Mouse (Mus musculus) bone marrow, adult 2 months (tissue): ENCODE data around the gene Thra.

Source experiments
- CTCF ChIP-seq: fragments of 200-500 bp; IDR thresholded peaks from 2 replicates; pipeline ENCODE4 v1.5.1; 2011; ENCODE audit warnings: low read length, control low read depth; ENCODE audit not compliant: control insufficient read depth, insufficient read depth
- POLR2A ChIP-seq: fragments of 200-500 bp; IDR thresholded peaks from 2 replicates; pipeline ENCODE4 v1.6.1; 2011; ENCODE audit warnings: low read depth, mild to moderate bottlenecking, control low read depth, low read length, borderline replicate concordance; ENCODE audit not compliant: control insufficient read depth

GRCm38 (mm10) chr11:98729119-98729588, 11.3 kb upstream of the Thra start, which contains the start of gene Med24:
- no peak for TF ChIP-seq CTCF
- no peak for TF ChIP-seq POLR2A
